Mouse (Mus musculus) layer of hippocampus, postnatal 25 days (tissue): Measurements from ENCODE around the gene Lmx1a. TPM values are rescaled to one million over a fixed set of nuclear protein-coding genes. Genes with fewer than 3 reads are reported as not detected.

Experiments used
- DNase-seq, 2 experiments: peaks; one replicate each; pipeline ENCODE4 v3.0.0; 2022; ENCODE audit warnings: mixed read lengths in 2 of 2, low spot score in 1 of 2; ENCODE audit errors: extremely low spot score in 1 of 2
- total RNA-seq, 2 experiments: library from RNA; stranded (reverse); gene quantifications; 2 replicates each; pipeline ENCODE4 v1.2.3; 2021

Gene Lmx1a
- total RNA-seq, 2 experiments from 2014 or later = 0.07 to 0.09 TPM

- DNase-seq = no peak
Observed at GRCm38 (mm10) chr1:167779766-167780488, 90.9 kb downstream of the Lmx1a start.

GRCm38 (mm10) chr1:167781787-167782484 lies 92.9 kb downstream of the Lmx1a start:
- DNase-seq = peak in 1 of 2 experiments; percentile 70

- DNase-seq = no peak
Observed at GRCm38 (mm10) chr1:167784067-167784466, 95.0 kb downstream of the Lmx1a start.

GRCm38 (mm10) chr1:167788684-167789413 lies 99.8 kb downstream of the Lmx1a start:
- no peak for DNase-seq

- DNase-seq = no peak
Observed at GRCm38 (mm10) chr1:167789448-167789847, 100.4 kb downstream of the Lmx1a start.

- no peak for DNase-seq
Observed at GRCm38 (mm10) chr1:167790688-167791087, 101.7 kb downstream of the Lmx1a start.

GRCm38 (mm10) chr1:167791221-167791620 lies 102.2 kb downstream of the Lmx1a start:
- no peak for DNase-seq

- DNase-seq = no peak
Observed at GRCm38 (mm10) chr1:167801923-167802322, 112.9 kb downstream of the Lmx1a start.

GRCm38 (mm10) chr1:167802510-167803271 lies 113.7 kb downstream of the Lmx1a start:
- peak in 1 of 2 experiments; percentile 26 for DNase-seq

GRCm38 (mm10) chr1:167803351-167803981 lies 114.4 kb downstream of the Lmx1a start:
- DNase-seq = no peak

- DNase-seq = no peak
Observed at GRCm38 (mm10) chr1:167804836-167805235, 115.8 kb downstream of the Lmx1a start.

- DNase-seq = no peak
Observed at GRCm38 (mm10) chr1:167811141-167811540, 122.1 kb downstream of the Lmx1a start.

GRCm38 (mm10) chr1:167815166-167815565 lies 126.1 kb downstream of the Lmx1a start:
- DNase-seq = no peak

- DNase-seq = no peak
Observed at GRCm38 (mm10) chr1:167817028-167817427, 128.0 kb downstream of the Lmx1a start.

GRCm38 (mm10) chr1:167817616-167818015 lies 128.6 kb downstream of the Lmx1a start:
- DNase-seq = no peak

- DNase-seq = no peak
Observed at GRCm38 (mm10) chr1:167820031-167820430, 131.0 kb downstream of the Lmx1a start.

GRCm38 (mm10) chr1:167821125-167821524 lies 132.1 kb downstream of the Lmx1a start:
- DNase-seq = no peak

GRCm38 (mm10) chr1:167830291-167830690 lies 141.3 kb downstream of the Lmx1a start:
- no peak for DNase-seq

GRCm38 (mm10) chr1:167831601-167832000 lies 142.6 kb downstream of the Lmx1a start:
- no peak for DNase-seq

- no peak for DNase-seq
Observed at GRCm38 (mm10) chr1:167854801-167855200, 165.8 kb downstream of the Lmx1a start.
